Mouse (Mus musculus) bone marrow macrophage, adult 2 months (primary cell): ENCODE data around the gene Mpdu1.

Source experiments
- CTCF ChIP-seq: IDR thresholded peaks from 2 replicates; pipeline ENCODE4 v1.5.1; 2012; ENCODE audit warnings: low read depth, mild to moderate bottlenecking, low read length, moderate library complexity
- POLR2A ChIP-seq: IDR thresholded peaks from 2 replicates; pipeline ENCODE4 v1.6.1; 2012; ENCODE audit warnings: mild to moderate bottlenecking, low read depth, low read length, borderline replicate concordance

DNA sequence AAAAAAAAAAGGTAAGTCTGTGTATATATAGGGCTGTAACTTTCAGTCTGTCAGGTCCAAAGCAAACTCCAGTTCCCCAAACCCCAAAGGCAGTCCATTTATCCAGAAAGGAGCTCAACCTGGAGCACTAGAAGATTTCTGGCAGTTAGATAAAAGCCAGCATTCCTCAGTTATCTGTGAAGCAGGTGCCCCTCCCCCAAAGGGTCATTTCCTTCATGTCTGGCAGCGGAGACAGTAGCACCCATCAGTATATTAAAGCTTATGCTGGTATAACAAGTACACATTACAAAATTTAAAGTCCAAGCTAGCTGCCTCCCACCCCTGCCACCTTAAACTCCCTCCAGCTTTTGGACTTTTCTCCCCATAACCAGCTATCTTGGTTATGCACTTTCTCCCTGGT lies 37.2 kb upstream of the Mpdu1 start:
- TF ChIP-seq POLR2A (no peak), CTCF (no peak)
